Mouse (Mus musculus) thymus, postnatal 14 days (tissue): ENCODE data around the gene Jazf1.

Experiments
- DNase-seq: peaks from one replicate; pipeline ENCODE4 v3.0.0; 2021

Jazf1 gene

DNA sequence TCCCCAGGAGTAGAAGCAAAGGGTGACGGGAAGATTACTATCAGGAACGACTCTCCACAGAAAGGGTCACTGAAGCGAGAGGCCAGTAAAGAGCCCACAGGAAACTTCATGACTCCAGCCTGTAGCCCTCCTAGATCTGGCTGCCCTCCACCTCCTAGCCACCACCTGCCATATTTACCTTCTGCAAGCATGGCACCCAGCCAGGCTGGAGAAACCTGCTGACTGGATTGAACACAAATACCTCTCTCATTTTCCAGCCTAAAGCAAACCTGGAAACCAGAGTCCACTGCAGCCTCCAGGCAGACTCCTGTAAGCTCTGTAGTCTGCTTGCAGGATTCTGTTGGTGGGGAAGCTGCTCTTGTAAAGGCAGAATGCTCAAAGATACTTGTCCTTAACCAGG is 62.4 kb downstream of the Jazf1 start:
- DNase-seq = no peak

DNA sequence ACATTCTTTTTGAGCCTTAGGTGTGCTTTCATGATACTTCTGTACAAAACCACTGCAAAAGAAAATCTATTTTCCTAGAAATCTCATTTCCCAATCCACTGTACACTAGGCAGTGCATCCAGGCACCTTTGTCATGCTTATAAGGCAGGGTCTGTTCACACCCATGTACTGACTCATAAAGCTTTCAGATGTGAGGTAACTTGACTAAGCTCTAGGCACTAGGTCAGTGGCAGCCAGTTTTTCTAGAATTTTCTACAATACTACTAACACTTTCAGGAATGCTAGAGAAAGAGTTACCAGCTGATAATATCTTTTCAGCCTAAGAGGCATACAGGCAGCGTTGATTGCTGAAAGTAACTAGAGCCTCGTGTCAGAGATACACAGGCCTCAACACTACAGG is 62.9 kb downstream of the Jazf1 start:
- no peak for DNase-seq

DNA sequence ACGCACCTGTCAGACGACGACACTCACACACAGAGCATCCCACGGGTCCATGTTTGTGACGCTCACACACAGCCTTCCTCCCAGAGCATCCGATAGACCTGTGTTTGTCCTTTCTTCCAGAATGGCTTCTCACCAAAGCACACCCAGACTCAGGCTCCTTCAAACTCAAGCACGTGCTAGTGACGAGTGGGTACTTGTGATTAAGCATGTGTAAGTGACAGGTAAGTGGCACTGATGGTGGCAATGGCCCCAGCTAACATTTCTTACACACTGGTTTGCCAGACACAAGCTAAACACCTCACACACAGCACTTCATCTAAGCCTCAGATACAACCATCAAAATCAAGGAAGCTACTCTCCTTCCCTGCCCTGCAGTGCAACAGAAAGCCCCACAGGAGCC is 77.6 kb downstream of the Jazf1 start:
- DNase-seq = no peak

DNA sequence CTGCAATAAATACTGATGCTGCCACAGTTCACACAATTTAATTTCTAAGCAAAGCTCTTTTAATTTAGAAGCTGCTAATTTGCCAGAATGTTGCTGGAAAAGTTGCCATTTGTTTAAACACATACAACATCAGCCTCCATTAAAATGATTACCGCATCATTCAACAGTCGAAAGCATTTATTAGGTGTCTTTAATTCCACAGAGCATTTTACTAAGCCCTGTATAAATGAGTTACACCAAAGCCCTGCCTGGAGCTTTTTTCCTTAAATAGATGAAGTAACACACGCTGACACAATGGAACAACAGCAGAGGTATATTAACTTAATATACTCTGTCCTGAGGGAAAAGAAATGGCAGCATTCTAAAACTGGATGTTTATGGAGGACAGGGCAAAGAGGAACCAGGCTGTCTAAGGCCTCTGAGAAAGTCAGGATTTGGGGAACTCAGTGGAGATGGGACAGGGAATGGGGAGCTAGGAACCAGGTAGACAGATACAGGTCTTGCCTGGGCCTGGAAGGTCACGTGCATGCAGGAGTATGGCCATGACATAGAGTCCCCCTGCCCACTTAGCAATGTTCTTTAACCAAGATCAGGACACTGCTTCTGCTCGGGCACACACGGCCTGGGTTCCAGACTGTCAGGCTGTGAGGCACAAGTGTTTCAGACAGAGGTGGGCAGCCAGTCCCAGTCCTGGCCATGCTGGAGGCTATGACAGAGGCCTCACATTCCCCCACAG is 80.4 kb downstream of the Jazf1 start:
- DNase-seq = no peak

DNA sequence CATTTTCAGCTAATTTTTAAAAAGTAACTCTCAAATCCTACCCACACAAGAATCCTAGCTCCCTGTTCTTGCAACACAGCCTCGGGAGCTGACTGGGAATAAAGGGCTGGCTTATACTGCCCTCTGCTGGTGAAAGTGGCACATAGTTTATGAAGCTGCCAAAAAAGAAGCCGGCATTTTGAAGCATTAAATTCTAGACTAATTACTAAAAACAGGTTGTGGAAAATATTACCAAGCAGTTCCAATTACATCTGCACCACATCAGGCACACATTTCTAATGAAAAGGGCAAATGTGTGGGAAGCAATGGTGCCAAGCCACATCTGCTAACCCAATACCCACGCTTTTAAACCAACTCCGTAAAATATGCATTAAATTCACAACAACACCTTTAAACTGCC is 81.0 kb downstream of the Jazf1 start:
- peak; percentile 46 for DNase-seq

DNA sequence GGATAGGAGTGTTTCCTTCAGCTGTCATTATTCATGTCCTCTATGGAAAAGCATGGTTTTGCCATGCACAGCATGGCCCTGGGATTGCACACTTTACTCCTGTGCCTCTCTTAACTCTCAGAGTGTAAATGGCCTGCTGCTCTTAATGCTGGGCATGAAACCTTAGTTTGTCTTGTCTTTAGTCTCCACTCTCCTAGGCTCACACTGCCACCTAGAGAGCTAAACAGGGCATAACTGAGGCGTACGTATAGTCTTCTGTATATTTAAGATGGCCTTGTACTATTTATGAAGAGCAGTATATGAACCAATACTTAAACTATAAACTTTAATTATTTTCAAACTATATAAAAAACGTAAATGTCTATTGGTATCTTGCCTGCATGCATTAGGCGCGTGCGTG is 86.3 kb downstream of the Jazf1 start:
- DNase-seq = peak; percentile 38

DNA sequence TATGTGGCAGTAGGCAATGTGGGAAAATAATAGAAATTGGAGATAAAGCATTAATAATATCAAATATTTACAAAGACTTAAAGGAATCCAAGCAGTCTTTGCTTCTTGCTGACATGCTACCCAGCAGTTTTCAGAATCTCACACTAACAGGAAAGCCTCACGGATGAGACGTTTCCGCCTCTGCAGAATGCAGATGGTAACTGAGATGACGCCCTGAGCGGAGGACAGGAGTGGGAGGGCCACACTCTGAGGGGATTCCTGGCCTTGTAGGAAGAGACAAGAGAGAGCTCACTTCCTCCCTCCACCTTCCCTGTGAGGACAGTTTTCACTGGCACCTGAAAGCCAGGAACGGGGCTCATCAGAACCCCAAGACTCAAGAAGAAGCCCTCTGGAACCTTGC is 88.9 kb downstream of the Jazf1 start:
- DNase-seq = no peak

DNA sequence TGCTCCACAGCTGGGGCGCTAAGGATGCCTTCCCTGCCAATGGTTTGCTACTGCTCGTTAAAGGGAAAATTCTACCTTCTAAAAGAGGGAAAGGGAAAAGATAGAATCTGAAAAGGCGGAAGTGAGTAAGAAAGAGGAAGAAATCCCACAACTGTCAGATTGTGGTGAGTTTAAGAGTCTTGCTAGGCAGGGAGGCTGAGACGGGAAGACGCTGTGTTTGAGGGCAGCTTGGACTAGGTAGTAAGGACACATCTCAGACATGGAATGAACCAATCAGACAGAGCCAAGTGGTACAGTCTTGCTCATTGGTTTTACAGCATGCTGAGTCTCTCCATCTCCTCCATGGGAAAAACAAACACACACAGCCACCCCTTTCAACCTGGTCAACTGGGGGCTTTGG is 95.1 kb downstream of the Jazf1 start:
- DNase-seq = no peak

DNA sequence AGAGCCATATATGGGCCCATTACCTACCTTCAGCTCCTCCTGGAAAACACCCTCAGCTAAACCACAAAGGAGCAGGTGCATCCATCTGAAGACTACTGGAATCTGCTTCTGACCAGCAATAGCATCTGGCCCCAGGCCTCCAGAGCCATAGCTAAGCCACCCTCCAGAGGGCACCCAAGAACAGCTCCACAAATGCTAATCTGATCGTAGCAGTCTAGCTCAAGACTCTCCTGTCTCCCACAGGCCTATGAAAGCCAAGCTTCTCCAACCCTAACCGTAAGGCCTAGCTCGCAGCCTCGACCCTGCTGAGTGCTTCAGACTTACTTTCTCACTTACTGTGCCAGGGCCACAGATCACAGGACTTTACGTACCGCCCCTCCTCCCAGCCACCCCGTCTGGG is 96.3 kb downstream of the Jazf1 start:
- DNase-seq = no peak

DNA sequence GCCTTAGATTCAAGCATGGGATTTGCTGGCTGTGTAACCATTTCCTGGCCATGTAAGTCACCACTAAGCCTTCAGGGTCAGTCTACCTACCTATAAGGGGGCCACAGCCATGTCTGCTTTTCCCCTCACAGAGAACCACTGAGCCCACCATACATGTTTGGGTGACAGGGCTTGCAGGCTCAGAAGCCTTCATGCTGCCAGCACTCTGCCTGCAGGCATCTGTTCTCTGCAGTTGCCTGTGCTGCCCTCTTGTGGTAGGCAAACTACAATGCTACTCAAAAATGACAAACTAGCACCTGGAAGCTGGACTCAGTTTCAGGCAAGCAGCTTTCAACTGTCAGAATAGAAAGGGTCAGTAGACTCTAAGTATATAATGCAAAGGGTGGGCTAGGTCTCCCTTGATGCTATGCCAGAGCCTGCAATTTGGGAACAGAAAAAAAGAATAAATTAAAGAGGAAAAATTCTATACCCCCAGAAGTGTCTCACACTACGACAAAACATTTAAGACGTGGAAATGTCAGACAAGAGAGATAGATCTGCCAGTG is 98.6 kb downstream of the Jazf1 start:
- DNase-seq = peak; percentile 82

DNA sequence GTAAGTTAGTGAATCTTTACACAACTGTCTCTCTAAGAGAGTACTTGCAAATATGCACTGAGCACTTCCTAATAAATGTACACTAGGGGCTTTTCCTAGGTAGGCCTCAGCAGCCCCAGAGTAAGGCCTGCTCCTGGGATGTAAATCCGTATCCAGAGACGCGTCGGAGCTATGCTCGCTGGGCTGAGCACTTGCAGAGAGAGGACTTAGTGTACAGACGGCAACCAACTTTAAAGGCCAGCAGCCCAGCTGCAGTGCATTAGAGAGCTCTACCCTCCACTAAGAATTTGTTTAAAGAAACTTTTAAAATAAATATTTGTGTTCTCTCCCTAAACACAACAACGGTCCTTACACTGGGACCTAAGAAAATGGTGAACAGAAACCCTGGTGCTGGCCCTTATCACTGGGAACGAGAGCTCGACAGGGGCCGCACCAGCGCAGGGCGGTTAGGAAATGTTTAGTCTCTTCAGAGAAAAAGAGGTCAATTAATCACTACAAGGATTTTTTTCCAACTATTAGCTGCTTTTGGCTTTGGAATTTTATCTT is 100.0 kb downstream of the Jazf1 start:
- DNase-seq = no peak

DNA sequence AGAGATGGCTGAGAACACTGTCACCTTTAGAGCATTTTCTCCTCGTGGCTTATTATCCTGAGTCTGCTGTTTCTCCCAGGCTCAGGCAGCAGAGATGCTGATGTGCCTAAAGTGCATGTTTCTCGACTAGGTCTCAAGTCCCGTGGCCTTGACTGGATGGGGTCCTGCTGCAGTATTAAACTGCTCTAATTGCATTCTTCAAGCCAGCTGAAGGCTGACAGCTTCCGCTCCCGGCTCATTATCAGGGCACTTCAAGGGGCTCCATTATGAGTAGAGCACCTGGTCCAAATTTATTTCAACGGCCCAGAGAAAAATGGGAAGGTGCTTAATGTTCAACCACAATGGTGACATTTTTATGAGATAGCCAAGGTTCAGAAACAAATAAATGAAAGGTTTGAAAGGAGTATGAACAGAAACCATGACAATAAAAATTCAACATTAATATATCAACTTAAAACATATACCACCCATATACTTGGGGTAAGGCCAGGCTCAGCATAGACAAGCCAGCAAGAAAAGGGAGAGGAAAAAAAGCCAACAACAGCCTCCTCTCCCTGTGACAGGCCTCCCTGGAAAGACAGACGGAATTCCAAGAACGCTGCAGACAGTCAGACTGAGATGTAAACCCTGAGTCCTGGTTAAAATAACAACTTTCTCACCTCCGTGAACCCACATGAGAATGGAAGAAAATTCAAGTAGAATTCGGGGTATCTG is 100.7 kb downstream of the Jazf1 start:
- DNase-seq = no peak

DNA sequence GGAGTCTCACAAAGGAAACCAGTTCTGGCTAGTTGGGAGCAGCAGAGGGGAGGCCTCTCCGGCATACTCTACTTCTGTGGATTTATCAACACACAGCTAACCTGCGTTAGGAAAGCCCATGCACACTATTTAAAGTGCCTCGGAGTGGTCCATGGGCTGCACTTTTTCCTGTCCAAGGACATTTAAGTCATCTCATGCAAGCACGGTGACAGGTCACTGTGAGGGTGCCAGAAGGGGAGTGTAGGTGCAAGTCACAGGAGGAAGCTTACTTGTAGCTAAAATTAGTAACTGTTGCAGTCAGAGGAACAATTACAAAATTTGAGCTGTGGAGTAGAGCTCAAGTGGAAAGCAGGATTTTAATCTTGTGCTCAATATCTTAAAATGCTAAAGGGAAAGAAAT is 102.4 kb downstream of the Jazf1 start:
- DNase-seq = no peak

DNA sequence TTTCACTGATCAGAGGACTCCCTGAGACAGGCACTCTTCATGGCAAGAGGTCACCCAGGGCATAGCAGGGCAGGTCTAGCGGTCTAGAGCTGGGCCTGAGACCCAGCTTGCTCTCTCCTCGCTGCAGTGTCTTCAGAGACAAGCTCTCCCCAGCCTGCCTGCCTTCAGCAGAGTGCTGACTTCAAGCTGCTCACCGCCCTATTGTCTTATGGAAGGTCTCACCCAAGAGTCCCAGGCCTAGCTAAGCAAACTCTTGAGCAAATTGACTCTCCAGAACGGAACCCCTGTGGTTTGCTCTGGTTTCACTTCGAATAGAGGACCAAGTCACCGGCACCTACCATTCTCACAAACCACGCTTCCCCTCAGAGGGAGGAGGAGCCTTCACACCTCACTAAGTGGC is 103.1 kb downstream of the Jazf1 start:
- no peak for DNase-seq

DNA sequence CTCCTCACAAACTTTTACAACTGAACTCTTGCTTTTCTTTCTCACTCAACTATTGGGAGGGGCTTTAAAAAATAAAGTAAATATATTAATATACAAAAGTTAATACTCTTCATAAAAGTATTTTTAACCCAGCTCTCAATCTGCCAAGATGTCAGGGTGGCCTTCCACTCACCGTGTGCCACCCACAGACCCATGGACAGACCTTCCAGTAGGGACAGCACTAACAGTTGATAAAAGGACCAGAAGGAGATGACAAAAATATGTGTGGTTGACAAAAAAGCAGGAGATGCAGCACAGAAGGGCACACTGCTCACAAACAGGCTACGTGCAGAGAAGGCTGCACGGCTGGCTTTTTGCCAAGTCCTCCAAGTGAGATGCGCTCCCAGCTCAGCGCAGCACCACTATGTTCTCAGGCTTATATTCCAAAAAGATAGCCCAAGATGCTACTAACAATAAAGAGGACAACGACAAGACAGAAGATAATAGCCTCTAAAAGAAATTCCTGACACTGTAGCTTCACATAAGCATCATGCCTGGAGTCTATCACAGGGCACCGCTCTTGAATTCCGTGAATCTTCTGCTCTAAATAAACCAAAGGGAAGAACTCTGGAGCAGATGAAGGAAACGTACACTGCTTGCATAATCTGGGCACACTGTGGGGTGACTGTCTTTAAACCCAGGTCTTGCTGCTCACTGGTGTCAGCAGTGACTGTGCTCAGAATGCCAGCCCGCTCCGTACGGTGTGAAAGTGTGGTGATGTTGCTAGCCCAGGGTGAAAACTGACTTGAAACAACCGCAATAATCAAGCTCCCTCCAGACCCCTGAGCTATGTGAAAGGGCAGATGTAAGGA is 104.4 kb downstream of the Jazf1 start:
- no peak for DNase-seq

DNA sequence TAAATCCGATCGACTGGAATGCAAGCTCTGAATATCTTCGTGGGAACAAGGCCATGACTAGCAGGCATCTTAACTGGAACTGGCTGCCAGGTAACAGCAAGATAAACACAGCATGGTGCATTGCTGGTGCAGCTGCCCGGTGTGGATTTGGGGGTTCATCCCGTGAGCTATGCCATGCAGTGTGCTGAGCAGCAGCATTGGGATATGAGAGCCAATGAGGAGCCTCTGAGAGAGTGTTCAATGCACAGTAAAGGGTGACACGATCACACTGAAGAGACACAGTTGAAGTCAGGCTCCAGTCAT is 105.0 kb downstream of the Jazf1 start:
- DNase-seq = no peak

DNA sequence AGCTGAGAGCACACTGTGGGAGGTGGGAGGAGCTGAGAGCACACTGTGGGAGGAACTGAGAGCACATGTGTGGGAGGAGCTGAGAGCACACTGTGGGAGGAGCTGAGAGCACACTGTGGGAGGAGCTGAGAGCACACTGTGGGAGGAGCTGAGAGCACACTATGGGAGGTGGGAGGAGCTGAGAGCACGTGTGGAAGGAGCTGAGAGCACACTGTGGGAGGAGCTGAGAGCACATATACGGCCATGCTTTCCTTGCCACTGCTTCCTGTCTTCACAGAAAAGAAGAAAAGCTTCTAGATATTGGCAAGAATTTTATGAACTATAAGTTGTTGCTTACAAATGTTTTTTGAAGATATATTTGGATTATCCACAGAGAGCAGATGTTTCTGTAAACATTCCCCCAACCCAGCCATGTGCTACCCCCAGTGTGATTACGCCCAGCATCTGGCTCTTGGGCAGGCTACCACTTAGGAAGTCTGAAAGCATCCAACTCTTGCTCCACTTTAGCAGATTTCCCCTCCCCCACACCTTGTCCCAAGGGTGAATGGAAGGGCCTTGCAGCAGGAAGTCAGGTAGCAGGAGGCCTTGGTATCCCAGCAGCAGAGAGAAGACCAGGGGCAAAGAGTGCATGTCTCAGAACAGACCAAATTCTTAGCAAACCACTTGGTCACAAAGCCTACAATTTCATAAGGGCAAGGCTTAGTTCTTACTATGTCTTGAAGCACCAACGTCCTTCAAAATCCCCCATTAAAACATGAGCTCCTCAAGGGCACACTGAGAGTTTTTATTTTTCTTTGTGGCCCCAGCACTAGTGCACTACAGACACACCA is 105.6 kb downstream of the Jazf1 start:
- no peak for DNase-seq

DNA sequence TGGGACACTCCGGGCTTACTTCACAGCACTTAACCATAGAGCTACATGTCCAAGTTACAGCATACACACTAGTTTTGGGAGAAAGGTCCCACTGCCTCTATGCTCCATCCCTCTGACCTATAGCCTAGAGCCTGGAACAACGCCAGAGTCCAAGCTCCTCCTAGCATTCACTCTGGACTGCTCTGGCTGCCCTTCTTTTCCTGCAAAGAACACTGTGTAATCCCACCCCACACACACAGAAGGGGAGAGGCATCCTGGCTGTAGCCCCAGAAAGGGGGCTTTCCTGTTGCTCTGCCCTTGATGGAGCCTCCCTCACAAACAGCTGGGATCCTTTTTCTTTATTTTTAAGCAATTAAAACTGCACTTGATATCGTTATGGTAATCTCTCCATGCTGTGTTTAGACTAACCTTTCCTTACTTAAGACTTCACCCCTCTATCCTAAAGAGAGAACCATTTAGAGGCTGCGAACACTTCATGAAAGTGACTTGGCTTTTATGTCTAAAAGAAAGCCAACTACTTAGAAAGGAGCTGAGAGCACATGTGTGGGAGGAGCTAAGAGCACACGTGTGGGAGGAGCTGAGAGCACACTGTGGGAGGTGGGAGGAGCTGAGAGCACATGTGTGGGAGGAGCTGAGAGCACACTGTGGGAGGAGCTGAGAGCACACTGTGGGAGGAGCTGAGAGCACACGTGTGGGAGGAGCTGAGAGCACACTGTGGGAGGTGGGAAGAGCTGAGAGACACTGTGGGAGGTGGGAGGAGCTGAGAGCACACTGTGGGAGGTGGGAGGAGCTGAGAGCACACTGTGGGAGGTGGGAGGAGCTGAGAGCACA is 106.6 kb downstream of the Jazf1 start:
- DNase-seq = no peak

DNA sequence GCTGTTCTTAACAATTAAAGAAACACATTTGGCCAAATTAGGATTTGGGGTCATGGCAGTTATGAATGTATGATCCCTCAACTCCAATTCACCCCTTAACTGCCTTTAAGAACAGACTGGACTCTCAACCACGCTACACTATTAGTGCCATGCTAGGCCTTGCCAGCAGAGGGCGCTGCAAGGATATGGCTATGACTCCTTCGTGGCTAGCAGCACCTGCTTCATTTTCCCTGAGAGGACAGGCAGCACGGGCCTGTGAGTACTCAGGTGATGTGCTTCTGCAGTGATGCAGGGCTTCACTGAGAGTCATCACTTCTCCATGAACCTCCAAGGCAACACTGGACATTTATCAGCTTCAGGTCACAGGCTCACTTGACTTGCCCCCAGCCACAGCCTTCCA is 110.7 kb downstream of the Jazf1 start:
- DNase-seq = peak; percentile 74

DNA sequence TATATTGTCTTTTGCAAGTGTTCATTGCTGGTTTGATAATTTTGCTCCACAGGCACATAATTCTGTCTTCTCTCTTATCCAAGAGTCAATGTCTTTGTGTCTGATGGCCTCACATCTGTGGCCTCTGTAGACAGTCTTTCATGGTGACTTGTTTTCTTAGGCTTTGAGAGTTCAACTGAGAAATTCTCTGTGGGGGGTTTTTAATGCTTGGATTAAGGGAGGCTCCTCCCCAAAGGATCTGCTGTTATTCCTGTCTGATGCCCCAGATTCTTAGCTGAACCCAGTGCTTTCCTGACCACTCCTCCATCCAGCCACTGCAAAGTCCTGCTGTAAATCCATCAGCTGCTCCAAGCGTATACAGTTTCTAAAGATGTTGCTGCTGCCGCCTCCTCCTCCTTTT is 112.3 kb downstream of the Jazf1 start:
- no peak for DNase-seq

DNA sequence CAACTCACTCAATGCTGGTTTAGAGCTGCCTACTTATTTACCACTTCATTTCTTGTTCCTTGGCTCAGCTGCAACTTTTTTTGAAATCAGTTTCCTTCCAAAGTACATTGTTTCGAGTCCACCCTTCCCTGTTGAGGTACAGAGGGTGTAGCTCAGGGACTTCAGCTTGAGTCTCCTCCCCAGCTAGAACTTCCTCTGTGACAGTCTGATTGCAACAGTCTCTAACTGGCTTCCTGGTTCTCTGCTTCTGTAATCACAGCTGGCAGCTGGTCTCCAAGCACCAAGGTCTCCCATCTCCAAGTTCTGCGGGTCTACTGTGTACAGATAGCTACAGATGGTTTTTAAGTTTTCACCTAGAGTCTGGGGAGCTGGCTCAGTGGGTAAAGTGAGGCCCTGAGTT is 113.1 kb downstream of the Jazf1 start:
- peak; percentile 46 for DNase-seq

DNA sequence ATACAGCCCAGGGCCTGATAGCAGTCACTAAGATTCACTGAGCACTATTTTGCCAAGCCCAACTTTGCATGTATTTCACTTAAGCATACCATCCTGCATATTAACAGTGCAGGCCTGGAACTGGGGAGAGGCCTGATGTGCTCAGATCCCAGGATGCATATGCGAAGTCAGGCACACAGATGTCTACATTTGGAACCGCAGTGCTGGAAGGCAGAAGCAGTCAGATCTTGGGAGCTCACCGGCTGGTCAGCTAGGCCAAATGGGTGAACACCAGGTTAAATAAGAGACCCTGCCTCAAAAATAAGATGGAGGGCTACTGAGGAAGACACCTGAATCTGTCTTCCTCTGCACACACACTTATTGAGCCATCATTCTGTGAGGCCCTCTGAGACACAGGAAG is 113.6 kb downstream of the Jazf1 start:
- no peak for DNase-seq
